Mouse (Mus musculus): ENCODE data around the gene Runx2. TPM values are rescaled to one million over a fixed set of nuclear protein-coding genes. Genes with fewer than 3 reads are reported as not detected.

Runx2 gene
- polyA plus RNA-seq, 1 experiment from 2014 or later, result 1.2 TPM

DNA sequence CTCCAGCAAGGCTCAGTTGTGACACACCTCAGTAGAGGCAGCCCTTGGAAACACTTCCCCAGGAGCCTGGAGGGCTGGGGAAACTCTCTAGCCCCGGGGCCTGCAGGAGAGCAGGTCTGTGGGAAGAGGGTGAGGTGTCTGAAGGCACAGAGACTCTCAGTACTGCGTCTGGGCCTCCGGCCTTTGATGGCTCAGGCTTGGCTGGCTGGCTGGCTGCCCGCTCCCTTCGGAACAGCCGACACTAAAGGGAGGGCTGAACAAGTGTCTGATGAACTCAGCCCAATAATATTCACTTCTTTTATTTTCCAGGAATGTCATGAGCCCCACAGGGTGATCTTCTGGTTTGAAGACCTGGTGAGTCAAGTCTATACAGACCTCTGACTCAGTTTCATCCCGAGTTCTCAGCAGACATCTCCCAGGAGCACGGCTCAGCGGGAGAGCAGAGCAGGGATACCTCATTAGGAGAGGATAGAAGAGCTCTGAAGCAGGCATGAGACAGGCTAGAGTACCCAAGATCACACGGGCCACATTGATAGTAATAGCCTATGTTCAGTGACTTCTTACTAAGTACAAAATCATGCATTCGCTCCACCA, 314.2 kb downstream of the Runx2 start:
- H3K4me2 ChIP-seq (ENCODE audit: low read depth, low read length), result no peak overlapping the region
- H3K36me3 ChIP-seq (ENCODE audit: control insufficient read depth, insufficient read depth, low read length), result no peaks in the 10 kb centered on the region
- ATAC-seq (ENCODE audit: low read depth), result no peak
- H3K9me3 ChIP-seq (ENCODE audit: control insufficient read depth, low read length), result no peaks in the 10 kb centered on the region
- no peak overlapping the region for H3K9ac ChIP-seq (ENCODE audit: low read length)
- H3K4me3 ChIP-seq (ENCODE audit: low read length), result no peak overlapping the region
- no peaks in the 10 kb centered on the region for H3K27me3 ChIP-seq (ENCODE audit: control insufficient read depth, insufficient read depth, low read depth, low read length)
- WGBS, result 63% methylated on average over 11 of the region's 11 CpGs
- no peak overlapping the region for H3K27ac ChIP-seq (ENCODE audit: low read length)
- H3K4me1 ChIP-seq (replicated peaks; ENCODE audit: control insufficient read depth, insufficient read depth, low read length), result no peaks in the 10 kb centered on the region

- no peak for ATAC-seq (ENCODE audit: low read depth)
- 0 out of 2 replicates have a peak, but pooled peaks cover 2% of the 10 kb centered on the region for H3K4me1 ChIP-seq (replicated peaks; ENCODE audit: control insufficient read depth, insufficient read depth, low read length)
Observed at GRCm38 (mm10) chr17:44490164-44490794, 324.3 kb downstream of the Runx2 start.

GRCm38 (mm10) chr17:44489346-44489745, 325.3 kb downstream of the Runx2 start:
- no peak overlapping the region for H3K4me3 ChIP-seq (ENCODE audit: low read length)
- no peaks in the 10 kb centered on the region; the same call in 1 of the 2 replicates for H3K27me3 ChIP-seq (ENCODE audit: control insufficient read depth, insufficient read depth, low read depth, low read length)
- ATAC-seq (ENCODE audit: low read depth), result no peak
- no peaks in the 10 kb centered on the region for H3K9me3 ChIP-seq (ENCODE audit: control insufficient read depth, low read length)
- H3K4me2 ChIP-seq (ENCODE audit: low read depth, low read length), result no peak overlapping the region
- H3K36me3 ChIP-seq (ENCODE audit: control insufficient read depth, insufficient read depth, low read length), result no peaks in the 10 kb centered on the region
- WGBS, result 86% methylated on average over 6 of the region's 6 CpGs
- H3K9ac ChIP-seq (ENCODE audit: low read length), result no peak overlapping the region
- 0 out of 2 replicates have a peak, but pooled peaks cover 2% of the 10 kb centered on the region for H3K4me1 ChIP-seq (replicated peaks; ENCODE audit: control insufficient read depth, insufficient read depth, low read length)
- no peak overlapping the region for H3K27ac ChIP-seq (ENCODE audit: low read length)

More at GRCm38 (mm10) chr17:44490164-44490794, 324.3 kb downstream of the Runx2 start:
- Histone ChIP-seq H3K36me3 (ENCODE audit: control insufficient read depth, insufficient read depth, low read length) (no peaks in the 10 kb centered on the region), H3K27ac (ENCODE audit: low read length) (no peak overlapping the region), H3K9ac (ENCODE audit: low read length) (no peak overlapping the region), H3K4me2 (ENCODE audit: low read depth, low read length) (no peak overlapping the region), H3K9me3 (ENCODE audit: control insufficient read depth, low read length) (no peaks in the 10 kb centered on the region), H3K27me3 (ENCODE audit: control insufficient read depth, insufficient read depth, low read depth, low read length) (no peaks in the 10 kb centered on the region; the same call in 1 of the 2 replicates), H3K4me3 (ENCODE audit: low read length) (no peak overlapping the region)
- 26% methylated on average over 11 of the region's 11 CpGs for WGBS

DNA sequence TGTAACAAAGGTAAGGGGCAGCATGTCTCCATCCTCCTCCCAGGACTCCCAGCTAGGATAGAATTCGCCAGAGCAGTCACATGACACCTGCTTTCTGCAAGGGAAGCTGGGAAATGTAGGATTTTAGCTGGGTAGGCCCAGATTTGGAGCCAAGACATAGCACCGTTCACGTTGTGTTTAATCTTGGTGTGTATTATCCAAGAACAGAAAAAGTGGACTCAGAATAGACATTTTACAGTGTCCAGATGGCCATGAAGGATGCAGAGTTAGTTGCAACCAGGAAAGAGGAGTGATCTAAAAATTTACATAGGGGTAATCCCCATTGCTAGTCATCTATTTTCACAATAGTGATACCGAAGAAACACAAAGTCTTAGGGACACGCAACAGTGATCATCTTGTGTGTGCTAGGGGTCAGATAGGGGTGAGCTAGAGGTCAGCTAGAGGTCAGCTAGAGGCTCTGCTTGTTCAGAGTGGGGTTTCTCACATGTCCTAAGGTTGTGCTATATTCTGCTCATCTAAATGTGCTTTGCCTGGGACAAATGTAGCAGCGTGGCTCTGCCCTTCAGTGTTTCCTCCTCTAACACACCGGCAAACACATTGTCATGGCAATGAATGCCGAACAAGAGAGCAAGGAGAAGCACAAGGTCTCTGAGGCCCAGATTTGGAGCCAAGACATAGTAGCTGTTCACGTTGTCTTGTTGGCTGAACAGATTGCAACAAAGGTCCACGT, 326.9 kb downstream of the Runx2 start:
- no peak overlapping the region for H3K4me3 ChIP-seq (ENCODE audit: low read length)
- no peak overlapping the region for H3K27ac ChIP-seq (ENCODE audit: low read length)
- H3K9ac ChIP-seq (ENCODE audit: low read length), result no peak overlapping the region
- ATAC-seq (ENCODE audit: low read depth), result no peak
- 0 out of 2 replicates have a peak, but pooled peaks cover 2% of the 10 kb centered on the region for H3K4me1 ChIP-seq (replicated peaks; ENCODE audit: control insufficient read depth, insufficient read depth, low read length)
- no peaks in the 10 kb centered on the region for H3K9me3 ChIP-seq (ENCODE audit: control insufficient read depth, low read length)
- no peak overlapping the region for H3K4me2 ChIP-seq (ENCODE audit: low read depth, low read length)
- H3K36me3 ChIP-seq (ENCODE audit: control insufficient read depth, insufficient read depth, low read length), result no peaks in the 10 kb centered on the region
- WGBS, result 81% methylated on average over 10 of the region's 10 CpGs
- H3K27me3 ChIP-seq (ENCODE audit: control insufficient read depth, insufficient read depth, low read depth, low read length), result no peaks in the 10 kb centered on the region; the same call in 1 of the 2 replicates

DNA sequence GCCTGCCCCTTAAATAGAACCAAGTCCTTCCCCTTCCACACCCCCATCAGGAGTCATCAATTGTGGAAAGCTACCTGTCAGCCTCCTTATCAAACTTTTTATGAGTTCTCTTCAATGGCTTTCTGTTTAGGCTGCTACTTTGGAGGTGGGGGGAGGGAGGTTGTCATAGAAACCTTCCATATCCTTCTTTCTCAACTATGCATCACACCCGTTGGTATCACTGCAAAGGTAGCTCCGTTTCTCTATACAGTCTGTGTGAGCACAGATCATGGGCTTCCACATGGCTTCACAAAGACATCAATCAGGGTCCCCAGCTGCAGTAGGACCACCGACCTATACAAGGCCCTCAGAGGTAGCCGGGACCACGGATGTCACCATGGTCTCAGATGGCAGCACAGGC, 329.3 kb downstream of the Runx2 start:
- Histone ChIP-seq H3K4me1 (replicated peaks; ENCODE audit: control insufficient read depth, insufficient read depth, low read length) (0 out of 2 replicates have a peak, but pooled peaks cover 2% of the 10 kb centered on the region), H3K36me3 (ENCODE audit: control insufficient read depth, insufficient read depth, low read length) (no peaks in the 10 kb centered on the region), H3K27me3 (ENCODE audit: control insufficient read depth, insufficient read depth, low read depth, low read length) (no peaks in the 10 kb centered on the region), H3K4me3 (ENCODE audit: low read length) (no peak overlapping the region), H3K27ac (ENCODE audit: low read length) (no peak overlapping the region), H3K4me2 (ENCODE audit: low read depth, low read length) (no peak overlapping the region), H3K9me3 (ENCODE audit: control insufficient read depth, low read length) (no peaks in the 10 kb centered on the region), H3K9ac (ENCODE audit: low read length) (no peak overlapping the region)
- ATAC-seq (ENCODE audit: low read depth), result no peak
- WGBS, result 79% methylated on average over 5 of the region's 5 CpGs

DNA sequence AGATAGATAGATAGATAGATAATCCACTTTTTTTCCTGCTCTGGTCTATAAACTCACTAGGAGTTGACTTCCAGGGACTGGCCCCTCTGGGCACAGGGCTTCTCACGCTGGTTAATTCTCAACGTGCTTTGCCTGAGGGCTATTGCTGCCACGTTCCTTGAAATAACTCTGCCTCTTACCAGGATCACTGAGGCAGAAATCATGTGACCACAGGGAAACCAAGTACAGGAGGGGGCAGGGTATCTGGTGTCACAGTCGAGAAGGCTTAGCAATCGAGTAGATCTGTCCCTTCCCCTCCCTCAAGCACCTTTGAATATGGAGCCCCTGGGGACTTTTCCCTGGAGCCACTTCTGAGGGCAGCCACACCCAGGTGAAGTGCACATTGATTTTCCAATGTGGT, 334.7 kb downstream of the Runx2 start:
- no peak for ATAC-seq (ENCODE audit: low read depth)
- no peak overlapping the region for H3K27ac ChIP-seq (ENCODE audit: low read length)
- H3K4me2 ChIP-seq (ENCODE audit: low read depth, low read length), result no peak overlapping the region
- no peaks in the 10 kb centered on the region for H3K27me3 ChIP-seq (ENCODE audit: control insufficient read depth, insufficient read depth, low read depth, low read length)
- no peaks in the 10 kb centered on the region for H3K36me3 ChIP-seq (ENCODE audit: control insufficient read depth, insufficient read depth, low read length)
- no peaks in the 10 kb centered on the region for H3K9me3 ChIP-seq (ENCODE audit: control insufficient read depth, low read length)
- H3K9ac ChIP-seq (ENCODE audit: low read length), result no peak overlapping the region
- H3K4me3 ChIP-seq (ENCODE audit: low read length), result no peak overlapping the region
- 46% methylated on average over 5 of the region's 5 CpGs for WGBS
- H3K4me1 ChIP-seq (replicated peaks; ENCODE audit: control insufficient read depth, insufficient read depth, low read length), result no peaks in the 10 kb centered on the region

GRCm38 (mm10) chr17:44479491-44479890, 335.1 kb downstream of the Runx2 start:
- no peak overlapping the region for H3K27ac ChIP-seq (ENCODE audit: low read length)
- no peaks in the 10 kb centered on the region for H3K36me3 ChIP-seq (ENCODE audit: control insufficient read depth, insufficient read depth, low read length)
- no peak for ATAC-seq (ENCODE audit: low read depth)
- no peak overlapping the region for H3K9ac ChIP-seq (ENCODE audit: low read length)
- no peak overlapping the region for H3K4me3 ChIP-seq (ENCODE audit: low read length)
- no peaks in the 10 kb centered on the region for H3K9me3 ChIP-seq (ENCODE audit: control insufficient read depth, low read length)
- no peak overlapping the region for H3K4me2 ChIP-seq (ENCODE audit: low read depth, low read length)
- 58% methylated on average over 4 of the region's 4 CpGs for WGBS
- no peaks in the 10 kb centered on the region for H3K27me3 ChIP-seq (ENCODE audit: control insufficient read depth, insufficient read depth, low read depth, low read length)
- H3K4me1 ChIP-seq (replicated peaks; ENCODE audit: control insufficient read depth, insufficient read depth, low read length), result no peaks in the 10 kb centered on the region

- Histone ChIP-seq H3K27me3 (ENCODE audit: control insufficient read depth, insufficient read depth, low read depth, low read length) (no peaks in the 10 kb centered on the region), H3K4me1 (replicated peaks; ENCODE audit: control insufficient read depth, insufficient read depth, low read length) (no peaks in the 10 kb centered on the region), H3K9me3 (ENCODE audit: control insufficient read depth, low read length) (no peaks in the 10 kb centered on the region), H3K4me2 (ENCODE audit: low read depth, low read length) (no peak overlapping the region), H3K9ac (ENCODE audit: low read length) (no peak overlapping the region), H3K36me3 (ENCODE audit: control insufficient read depth, insufficient read depth, low read length) (no peaks in the 10 kb centered on the region), H3K27ac (ENCODE audit: low read length) (no peak overlapping the region), H3K4me3 (ENCODE audit: low read length) (no peak overlapping the region)
- WGBS, result 88% methylated on average over 8 of the region's 8 CpGs
- ATAC-seq (ENCODE audit: low read depth), result no peak
Observed at GRCm38 (mm10) chr17:44475910-44476309, 338.7 kb downstream of the Runx2 start.

DNA sequence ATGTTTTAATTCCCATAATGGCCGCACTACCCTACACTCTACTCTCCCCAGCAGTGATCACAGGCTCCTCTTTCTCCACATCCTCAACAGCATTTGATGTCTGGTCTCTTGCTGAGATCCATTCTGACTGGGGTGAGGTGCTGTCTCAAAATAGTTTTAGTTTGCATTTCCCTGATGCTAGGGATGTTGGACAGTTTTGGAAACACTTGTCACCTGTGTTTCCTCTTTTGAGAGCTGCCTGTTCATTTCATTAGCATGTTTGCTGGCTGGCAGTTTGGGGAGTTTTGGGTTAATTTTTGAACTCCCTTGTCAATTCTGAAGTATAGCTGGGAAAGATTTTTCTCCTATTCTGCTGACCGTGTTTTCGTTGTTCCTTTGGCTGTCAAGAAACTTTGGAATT, 340.3 kb downstream of the Runx2 start:
- Histone ChIP-seq H3K4me3 (ENCODE audit: low read length) (no peak overlapping the region), H3K4me2 (ENCODE audit: low read depth, low read length) (no peak overlapping the region), H3K9me3 (ENCODE audit: control insufficient read depth, low read length) (no peaks in the 10 kb centered on the region), H3K27ac (ENCODE audit: low read length) (no peak overlapping the region), H3K9ac (ENCODE audit: low read length) (no peak overlapping the region), H3K4me1 (replicated peaks; ENCODE audit: control insufficient read depth, insufficient read depth, low read length) (no peaks in the 10 kb centered on the region), H3K36me3 (ENCODE audit: control insufficient read depth, insufficient read depth, low read length) (no peaks in the 10 kb centered on the region), H3K27me3 (ENCODE audit: control insufficient read depth, insufficient read depth, low read depth, low read length) (no peaks in the 10 kb centered on the region)
- 58% methylated on average over 3 of the region's 3 CpGs for WGBS
- no peak for ATAC-seq (ENCODE audit: low read depth)
